Mouse (Mus musculus) cerebellum, adult 8-10 months (tissue): Measurements from ENCODE around the gene Prss38.
"Not testable (repeated sequence)": the region's sequence is repeated elsewhere in the genome, so short reads cannot be mapped to it uniquely, and the experiment has no call there.

Experiments used
- DNase-seq: peaks from one replicate; pipeline ENCODE4 v3.0.0; 2022

Gene Prss38

GRCm38 (mm10) chr11:59367955-59368354 lies 7.5 kb downstream of the Prss38 start:
- DNase-seq: not testable (repeated sequence)

- no peak for DNase-seq
Measured at GRCm38 (mm10) chr11:59366633-59367032, 8.8 kb downstream of the Prss38 start.

GRCm38 (mm10) chr11:59366031-59366430 lies 9.4 kb downstream of the Prss38 start:
- no peak for DNase-seq

DNA sequence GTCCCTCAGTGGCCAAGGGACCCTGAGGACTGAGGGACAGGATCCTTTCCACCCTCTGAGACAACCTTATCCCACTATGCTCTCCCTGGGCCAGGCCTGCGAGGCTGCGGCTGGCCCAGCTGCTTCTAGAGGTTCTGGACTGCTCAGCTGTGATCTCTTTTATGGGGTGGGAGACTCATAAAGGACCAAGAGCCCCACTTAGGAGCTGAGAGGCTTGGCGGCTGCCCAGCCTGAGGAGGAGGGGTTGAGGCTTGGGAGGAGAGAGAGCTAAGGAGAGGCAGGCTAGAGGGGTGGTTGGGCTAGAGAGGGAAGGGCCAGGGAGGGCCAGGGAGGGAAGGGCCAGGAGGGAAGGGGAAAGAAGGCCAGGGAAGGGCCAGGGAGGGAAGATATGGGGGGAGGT lies 11.0 kb downstream of the Prss38 start:
- DNase-seq: no peak

DNA sequence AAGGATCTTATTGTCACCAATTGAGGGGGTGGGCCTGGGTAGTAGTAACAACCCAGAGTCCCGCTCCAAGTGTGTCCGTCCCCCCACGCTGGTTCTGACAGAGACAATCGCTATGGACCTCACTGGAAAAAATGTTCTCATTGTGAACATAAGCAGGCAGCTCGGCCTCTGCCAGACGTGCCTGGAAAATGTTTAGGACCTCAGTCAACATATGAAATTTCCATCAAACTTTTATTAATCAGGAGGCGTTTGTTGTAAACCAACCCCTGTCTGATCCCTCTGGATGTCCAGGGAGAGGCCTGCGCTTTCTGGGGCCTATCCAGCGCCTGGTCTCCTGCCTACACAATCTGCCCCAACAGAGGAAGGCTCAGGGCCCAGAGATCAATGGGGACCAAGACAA lies 11.4 kb downstream of the Prss38 start:
- no peak for DNase-seq

GRCm38 (mm10) chr11:59361291-59361690 lies 14.2 kb downstream of the Prss38 start:
- no peak for DNase-seq

DNA sequence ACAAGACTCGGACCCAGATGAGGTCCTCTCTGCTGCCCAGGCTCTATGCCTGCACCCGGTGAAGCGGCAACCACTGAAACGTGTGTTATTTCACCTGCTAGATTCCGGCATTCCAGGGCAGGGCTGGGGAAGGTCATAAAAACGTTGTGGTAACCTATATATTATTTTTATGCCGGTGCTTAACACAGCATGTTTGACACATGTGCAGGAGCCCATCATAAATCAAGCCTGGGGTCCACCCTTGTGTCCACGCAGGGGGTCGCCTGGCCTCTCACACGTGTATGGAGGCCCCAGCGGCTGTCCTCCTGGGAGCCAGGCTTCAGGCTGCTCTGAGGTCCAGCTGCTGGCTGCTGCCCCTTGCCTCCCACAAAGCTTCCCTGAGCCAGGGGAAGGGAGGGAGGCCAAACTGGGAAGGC lies 18.6 kb downstream of the Prss38 start:
- no peak for DNase-seq

DNA sequence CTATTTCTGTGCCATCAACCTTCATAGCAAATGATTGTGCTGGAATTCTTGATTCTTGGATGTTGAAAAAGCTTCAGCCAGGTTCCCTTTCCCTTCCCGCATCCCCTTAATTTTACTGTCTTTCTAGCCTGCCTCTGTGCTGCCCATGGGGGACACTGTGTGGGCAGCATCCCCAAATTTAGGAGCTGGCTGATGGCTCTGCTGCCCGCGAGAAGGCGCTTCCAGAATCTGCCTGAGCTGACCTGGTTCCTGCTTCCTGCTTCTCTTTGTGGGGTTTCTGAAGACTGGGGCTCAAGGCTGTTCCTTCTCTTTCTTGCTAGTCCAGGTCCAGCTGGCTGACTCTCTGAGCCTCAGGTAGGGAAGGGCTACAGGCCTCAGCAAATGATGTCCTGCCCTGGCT lies 20.7 kb downstream of the Prss38 start:
- DNase-seq: no peak

DNA sequence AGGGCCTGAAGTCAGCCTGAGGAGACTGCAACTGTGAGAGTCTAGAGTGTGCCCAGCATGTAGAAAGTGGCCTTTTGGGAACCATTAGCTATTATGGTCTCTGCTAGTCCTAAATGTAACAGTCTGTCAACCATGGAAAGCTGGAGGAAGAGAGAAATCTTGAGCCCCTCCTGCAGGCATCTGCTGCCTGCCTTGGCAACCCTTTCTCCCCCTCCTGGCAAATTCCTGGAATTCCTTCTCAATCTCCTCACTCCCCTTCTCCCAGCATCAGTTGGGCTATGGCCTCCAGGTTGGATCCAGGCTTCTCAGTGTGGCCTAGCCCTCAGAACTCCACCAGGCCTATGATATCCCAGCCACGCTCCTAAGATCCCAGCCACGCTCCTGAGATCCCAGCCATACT lies 25.1 kb downstream of the Prss38 start:
- DNase-seq: no peak

DNA sequence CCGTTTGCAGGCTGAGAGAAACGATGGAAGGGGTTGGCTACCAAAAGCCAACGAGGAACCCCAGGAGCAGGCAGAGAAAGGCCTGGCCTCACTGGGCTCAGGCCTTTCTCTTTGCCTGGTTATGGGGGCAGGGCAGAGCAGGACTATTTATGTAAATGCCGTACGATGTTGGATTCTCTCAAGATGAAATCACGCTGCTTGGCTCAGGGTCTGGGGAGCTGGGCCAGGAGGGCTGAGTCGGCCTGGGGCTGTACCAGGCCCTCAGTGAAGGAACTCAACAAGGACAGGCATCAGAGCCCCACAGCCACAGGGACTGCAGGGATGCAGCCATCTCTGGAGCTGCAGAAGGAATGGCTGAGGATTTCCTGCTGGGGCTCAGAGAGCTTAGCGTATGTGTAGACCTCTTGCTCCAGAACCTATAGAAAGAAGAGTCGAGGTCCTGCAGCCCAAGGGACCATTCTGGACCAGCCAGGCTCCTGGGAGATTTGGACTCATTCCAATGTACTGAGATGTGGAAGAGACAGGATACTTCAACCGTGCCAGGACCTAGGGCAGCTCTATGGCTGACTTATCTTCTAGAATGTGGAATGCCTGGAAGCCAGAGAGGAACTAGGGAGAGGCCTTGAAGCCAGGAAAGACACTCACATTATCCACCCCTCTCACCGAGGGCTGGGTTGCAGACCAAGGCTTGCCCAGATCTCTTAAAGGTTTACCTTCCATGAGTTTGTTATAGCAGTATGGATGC lies 29.1 kb downstream of the Prss38 start:
- DNase-seq: no peak

GRCm38 (mm10) chr11:59342956-59343355 lies 32.5 kb downstream of the Prss38 start:
- no peak for DNase-seq

- DNase-seq: no peak
Measured at GRCm38 (mm10) chr11:59338736-59339120, 36.7 kb downstream of the Prss38 start.

DNA sequence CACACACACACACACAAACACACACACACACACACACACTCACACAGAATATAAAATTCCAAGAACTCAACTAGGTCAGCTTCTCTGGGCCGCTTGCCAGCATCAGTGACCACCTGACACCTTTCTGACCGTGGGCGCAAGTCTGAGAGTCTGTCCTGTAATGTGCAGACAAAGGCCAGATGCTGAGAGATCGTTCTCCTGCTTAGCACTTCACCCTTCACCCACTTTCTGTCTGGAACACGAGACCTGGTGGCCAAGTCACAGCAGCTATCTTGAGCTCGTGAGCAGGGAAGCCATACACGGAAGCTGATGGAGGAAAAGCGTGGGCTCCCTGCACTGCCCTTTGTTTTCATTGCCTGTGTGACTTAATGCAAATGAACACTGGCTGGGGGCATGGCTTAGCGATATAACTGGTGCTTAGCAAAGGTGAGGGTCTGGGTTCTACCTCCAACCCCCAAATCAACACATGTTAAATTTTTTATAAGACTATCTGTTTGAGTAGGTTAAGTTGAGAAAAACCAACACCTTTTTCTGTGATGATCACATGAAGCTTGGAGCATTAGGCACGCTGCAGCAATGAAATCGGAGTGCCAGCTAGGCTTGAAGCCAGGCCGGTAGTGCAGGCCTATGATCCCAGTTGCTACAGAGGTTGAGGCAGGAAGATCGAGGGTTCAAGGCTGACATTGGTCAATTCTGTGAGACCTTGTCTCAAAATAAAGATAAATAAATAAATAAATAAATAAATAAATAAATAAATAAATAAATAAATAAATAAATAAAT lies 37.3 kb downstream of the Prss38 start:
- DNase-seq: no peak

DNA sequence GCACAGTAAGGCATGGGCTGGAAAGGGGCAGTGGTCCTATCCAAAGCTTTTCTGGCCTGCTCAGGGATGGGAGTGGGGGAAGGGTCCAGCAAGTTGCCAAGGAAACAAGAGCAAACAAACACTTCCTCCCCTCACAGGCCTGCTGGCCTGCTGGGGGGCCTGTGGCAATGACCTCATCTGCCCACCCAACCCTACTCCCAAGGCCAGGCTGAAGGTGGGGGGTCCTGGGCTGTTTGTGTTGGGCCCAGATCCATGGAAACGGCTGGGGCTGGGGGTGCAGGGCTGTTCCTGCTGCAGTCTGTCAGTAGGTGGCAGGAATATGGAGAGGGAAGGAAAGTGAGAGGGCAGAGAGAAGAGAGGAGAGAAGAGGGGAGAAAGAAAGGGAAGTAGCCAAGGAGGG lies 39.1 kb downstream of the Prss38 start:
- DNase-seq: no peak

- no peak for DNase-seq
Measured at GRCm38 (mm10) chr11:59335942-59336341, 39.5 kb downstream of the Prss38 start.

DNA sequence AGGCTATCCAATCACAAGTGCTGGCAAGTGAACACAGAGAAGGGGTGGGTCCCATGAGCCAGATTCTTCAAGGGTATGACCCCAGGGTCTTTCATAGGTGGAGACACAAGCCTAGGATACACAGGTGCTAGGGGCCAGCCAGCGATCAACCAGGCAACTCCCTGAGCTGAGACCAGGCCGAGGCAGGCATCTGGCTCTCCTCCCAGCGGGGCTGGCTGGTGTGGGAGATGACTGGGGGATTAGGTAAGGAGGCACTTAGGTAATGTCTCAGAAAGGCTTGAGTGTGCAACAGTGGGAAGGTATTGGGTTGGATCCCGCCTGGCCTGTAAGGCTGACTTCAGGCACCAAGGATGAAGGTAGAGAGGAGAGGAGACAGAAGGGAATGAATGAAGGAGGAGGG lies 40.3 kb downstream of the Prss38 start:
- no peak for DNase-seq

DNA sequence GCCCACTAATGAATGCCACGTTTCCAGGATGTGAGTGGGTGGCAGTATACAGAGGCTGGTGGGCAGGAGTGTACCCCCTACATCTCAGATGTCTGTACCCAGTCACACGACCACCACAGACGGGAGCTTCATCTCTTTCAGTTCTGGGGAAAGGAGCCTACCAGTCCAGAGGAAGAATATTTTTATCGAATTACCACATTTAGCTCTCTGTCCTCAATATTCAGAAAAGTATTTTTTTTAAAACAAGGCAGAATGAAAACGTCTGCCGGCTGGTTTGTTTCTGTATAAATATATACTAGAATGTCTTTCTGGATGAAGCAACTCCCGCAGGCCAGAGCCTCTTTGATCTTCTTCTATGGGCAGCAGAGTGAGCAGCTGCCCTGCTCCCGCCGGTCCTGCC lies 42.5 kb downstream of the Prss38 start:
- no peak for DNase-seq

GRCm38 (mm10) chr11:59331167-59331869 lies 44.1 kb downstream of the Prss38 start:
- no peak for DNase-seq

DNA sequence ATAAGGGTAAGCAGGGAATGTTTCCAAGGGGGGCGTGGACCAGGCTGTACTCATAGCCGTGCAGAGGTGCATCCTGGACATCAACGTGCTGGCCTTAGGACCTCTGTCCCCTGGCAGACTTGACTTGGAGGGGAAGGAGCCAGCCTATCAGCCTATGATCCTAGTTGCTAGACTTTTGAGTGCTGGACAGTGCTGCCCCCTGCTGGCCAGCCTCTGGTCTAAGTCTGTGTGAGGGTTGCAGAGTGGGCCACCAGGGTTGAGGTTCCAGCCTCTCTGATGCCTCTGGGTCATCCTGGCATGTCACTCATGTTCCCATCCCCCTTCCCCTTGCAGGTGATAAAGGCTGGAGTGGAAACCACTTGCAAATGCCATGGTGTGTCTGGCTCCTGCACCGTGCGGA lies 44.9 kb downstream of the Prss38 start:
- DNase-seq: peak; percentile 52

DNA sequence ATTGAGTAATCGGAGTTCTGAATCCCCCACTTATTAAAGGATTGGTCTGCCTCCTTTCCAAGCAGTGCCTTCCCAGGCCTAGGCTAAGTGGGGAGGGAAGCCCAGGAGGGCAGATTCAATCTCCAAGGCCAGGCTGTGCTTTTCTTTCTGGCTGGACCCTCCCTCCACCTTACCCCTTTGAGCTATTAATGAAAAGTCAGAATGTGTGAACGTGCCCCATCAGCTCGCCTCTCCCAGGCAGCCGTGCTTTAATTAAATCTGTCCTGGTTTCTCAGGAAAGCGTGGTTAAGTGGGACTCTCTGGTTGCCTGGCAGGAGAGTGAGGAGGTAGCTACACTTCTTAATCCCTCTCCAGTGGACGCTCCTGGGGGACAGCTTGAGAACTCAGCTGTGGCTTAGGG lies 45.8 kb downstream of the Prss38 start:
- DNase-seq: no peak

DNA sequence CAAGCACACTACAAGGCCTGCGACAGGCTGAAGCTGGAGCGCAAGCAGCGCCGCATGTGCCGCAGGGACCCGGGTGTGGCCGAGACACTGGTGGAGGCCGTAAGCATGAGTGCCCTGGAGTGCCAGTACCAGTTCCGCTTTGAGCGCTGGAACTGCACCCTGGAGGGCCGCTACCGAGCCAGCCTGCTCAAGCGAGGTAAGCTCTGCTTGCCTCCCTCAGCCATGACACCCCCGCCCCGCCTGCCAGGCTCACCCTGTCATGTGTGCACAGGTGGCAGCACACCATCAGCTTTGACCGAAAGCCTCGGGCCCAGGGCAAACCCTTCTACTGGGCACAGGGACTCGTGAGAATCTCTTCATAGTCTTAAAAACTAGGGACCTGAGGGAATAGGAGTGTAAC lies 47.8 kb downstream of the Prss38 start:
- DNase-seq: no peak

- DNase-seq: no peak
Measured at GRCm38 (mm10) chr11:59324777-59325176, 50.7 kb downstream of the Prss38 start.

DNA sequence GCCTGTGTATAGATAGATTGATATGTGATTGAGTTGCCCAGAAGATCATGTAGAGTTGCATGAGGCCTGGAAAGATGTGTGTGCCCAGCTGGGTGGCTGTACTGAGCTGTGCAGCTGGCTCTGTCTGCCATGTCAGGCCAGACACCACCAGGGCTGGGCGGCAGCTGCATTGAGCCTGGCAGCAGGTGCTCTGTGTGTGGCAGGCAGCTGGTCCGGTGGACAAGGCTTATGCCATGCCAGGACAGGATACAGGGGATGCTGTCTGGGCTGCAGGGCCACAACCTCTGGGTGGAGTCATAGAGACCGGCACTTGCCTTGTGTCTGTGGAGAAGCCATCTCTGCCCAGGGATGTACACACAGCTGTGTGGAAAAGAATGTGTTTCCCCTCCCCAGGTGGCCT lies 52.5 kb downstream of the Prss38 start:
- DNase-seq: no peak
